Mouse (Mus musculus): ENCODE data around the gene Dzip3.

Gene Dzip3

GRCm38 (mm10) chr16:48993559-48994342, at the start of gene Dzip3, which contains the start of gene Cip2a:
TSS of gene Dzip3 (minus strand) at chr16:48994165.
TSS of gene Cip2a (plus strand) at chr16:48994185.
- DNase-seq (ENCODE audit: low spot score), result peak; percentile 89

DNA sequence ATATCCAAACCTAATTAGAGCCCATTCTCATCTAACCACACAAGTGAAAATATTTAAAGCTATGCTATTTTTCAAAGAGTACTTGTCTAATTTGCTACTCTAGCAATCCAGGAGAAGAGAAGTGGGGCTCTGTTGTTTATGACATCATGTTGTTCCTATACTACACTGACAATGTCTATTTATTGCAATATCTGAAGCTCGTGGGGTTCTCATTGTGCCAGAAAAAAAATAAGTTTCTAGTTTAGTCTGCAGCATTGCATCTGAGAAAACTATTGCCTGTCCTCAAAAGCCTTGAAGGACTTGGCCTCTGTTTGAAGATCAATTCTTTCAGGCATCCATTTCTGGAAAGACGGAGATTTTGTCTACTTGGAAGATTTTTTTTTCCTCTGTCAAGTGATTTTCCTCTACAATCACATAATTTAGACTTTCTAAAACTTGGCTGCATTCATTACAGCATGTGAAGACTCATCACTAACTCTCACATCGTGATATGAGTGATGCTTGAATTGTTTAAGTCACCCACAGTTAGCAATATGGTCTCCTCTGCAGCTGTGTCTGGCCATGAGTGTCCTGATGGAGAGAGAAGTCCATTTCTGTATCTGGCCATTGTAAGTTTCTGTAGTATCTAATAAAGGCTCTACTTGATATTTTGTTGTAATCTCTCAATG, 46.7 kb upstream of the Dzip3 start:
- no peak for DNase-seq (ENCODE audit: low spot score)

DNA sequence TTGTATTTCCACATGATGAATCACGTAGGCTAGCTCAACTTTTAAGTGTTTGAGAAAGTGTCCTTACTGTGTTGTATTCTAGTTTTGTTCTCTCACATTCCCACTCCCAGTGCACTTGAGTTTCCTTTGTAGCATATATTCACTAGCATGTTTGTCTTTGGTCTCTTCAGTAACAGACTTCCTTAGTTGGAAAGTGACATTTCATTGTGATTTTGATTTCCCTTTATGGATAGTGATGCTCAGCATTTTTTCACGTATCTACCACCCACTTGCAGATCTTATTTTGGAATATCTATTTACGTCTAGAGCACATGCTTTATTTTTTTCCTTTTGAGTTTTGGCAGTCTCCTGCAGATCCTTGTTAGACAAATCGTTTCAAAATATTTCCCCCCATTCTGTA, 43.8 kb upstream of the Dzip3 start:
- DNase-seq (ENCODE audit: low spot score), result no peak

GRCm38 (mm10) chr16:49035852-49036251, 41.9 kb upstream of the Dzip3 start:
- DNase-seq (ENCODE audit: low spot score), result no peak

- peak; percentile 16 for DNase-seq (ENCODE audit: low spot score)
Observed at GRCm38 (mm10) chr16:49016620-49017332, 22.8 kb upstream of the Dzip3 start.

DNA sequence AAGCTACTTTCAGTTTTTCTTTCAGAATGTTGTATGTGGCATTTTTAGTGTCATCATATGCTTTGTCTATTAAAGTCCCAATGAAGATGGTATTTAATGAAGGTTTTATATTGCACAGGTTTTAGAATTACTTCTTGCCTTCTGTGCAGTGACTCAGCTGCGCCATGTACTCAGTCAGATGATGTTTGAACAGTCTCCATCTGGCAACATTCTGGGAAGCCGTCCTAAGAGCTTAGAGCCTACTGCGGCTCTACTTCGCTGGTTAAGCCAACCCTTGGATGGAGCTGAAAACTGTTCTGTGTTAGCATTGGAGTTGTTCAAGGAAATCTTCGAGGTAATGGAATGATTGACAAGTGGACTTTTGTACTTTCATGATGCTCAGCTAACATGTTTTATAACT, 10.2 kb upstream of the Dzip3 start:
- DNase-seq (ENCODE audit: low spot score), result peak; percentile 42

DNA sequence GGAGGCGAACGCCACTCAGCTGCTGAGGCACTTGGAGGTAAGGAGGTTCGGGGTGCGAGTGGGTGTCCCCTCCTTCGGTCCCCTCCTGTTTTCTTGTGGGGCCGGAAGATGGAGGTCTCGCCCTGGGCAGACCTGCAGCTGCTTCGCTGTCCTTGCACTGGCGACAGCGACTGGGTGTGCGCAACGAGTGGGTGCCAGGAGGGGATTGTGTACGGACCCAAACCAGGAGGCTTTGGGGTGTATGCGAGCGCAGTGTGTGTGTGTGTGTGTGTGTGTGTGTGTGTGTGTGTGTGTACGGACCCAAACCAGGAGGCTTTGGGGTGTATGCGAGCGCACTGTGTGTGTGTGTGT, 353 bp upstream of the Dzip3 start:
- no peak for DNase-seq (ENCODE audit: low spot score)

- DNase-seq (ENCODE audit: low spot score), result no peak
Observed at GRCm38 (mm10) chr16:48993231-48993558, 770 bp downstream of the Dzip3 start.

DNA sequence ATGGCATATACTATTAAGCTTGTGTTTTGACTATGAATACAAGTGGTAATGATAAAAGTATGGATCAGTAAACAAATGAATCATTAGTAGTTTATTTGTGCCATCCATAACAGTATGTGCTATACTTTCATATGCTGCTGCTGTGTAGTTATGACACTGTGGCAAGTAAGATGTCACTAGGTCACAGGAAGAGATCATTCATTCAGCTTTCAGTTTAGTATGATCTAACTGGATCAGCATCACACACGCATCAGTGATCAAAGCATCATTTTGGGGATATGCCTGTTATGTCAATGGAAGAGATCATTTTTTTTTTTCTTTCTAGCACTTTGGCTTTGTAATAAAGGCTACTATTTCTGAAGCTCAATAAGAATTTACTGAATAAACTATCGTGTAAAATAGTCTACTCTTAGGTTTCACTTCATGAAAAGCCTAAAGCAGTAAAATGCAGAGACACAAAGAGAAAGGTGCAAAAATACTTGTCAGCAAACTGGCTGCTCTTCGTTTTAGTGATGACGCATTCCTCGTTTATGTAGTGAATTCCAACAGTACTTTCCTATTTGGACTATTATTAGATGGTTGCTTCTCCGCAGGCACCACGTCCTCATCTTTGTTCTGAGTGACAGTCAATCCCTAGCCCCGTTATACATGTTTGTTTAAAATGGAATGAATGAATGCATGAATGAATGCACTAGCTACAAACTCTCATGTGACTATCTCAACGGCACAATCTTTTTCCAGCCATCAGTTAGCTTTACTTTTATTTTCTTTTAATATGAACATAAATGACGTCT, 1.3 kb downstream of the Dzip3 start:
- no peak for DNase-seq (ENCODE audit: low spot score)

DNA sequence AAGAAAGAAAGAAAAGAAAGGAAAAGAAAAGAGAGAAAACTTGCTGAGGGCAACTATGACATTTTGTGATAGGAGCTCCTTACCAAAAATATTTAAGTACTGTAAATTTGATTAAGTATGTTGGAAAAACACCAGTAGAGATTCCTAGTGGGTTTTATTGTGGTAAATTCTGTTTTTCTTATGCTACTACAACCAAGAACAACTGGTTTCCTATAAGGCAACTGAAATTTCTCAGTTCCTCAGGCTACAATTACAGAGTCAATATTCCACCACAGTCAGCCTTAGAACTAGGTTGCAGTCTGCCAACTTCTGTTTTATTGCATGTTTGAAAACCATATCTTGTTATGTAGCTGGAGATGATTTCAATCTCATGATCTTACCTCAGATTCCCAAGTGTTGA, 4.3 kb downstream of the Dzip3 start:
- DNase-seq (ENCODE audit: low spot score), result no peak

- no peak for DNase-seq (ENCODE audit: low spot score)
Observed at GRCm38 (mm10) chr16:48985034-48985627, 8.8 kb downstream of the Dzip3 start.

DNA sequence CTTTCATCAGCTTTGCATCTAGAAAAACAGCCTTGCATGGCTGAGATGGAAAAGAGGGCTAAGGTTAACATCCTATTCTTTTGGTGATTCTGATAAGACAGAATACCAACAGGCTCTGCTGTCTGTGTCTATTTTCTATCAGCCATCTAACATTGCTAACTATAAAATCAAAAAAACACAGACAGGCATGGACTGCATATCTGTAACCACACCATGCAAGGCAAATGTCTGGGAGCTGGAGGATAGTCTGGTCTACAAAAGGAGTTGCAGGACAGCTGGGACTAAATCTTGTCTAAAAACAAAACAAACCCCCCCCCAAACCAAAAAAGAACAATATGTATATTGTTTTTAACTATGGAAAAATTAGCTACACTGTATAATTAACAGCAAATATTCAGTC, 14.0 kb downstream of the Dzip3 start:
- no peak for DNase-seq (ENCODE audit: low spot score)

DNA sequence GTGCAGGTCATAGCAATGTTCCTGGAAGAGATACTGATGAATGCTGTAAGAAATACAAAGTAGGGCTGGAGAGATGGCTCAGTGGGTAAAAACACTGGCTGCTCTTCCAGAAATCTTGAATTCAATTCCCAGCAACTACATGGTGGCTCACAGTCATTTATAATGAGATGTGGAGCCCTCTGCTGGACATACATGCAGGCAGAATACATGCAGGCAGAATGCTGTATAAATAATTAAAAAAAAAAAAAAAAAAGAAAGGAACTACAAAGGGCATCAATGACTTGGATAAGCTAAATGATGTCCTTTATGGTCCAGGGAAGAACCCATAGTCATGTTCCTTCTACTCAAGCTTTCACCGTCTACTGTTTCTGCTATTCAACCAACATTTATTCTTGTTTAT, 20.4 kb downstream of the Dzip3 start:
- no peak for DNase-seq (ENCODE audit: low spot score)

DNA sequence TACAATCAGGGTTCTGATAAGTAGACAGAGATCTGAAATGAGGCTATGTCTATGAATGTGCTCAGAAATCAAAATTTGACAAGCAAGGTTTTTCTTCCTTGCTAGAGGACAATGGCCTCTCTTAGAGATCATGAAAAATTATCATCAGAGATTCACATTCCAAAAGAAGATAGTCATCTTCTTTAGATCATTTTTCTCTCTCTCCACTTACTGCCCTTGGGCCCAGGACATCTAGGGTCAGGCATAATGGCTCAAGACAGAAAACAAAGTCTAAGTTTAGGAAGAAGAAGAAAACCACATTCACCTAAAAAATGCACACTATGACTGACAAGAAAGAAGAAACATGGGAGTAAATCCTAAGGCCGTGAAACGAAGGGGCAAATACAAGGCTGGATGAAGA, 21.0 kb downstream of the Dzip3 start:
- no peak for DNase-seq (ENCODE audit: low spot score)

DNA sequence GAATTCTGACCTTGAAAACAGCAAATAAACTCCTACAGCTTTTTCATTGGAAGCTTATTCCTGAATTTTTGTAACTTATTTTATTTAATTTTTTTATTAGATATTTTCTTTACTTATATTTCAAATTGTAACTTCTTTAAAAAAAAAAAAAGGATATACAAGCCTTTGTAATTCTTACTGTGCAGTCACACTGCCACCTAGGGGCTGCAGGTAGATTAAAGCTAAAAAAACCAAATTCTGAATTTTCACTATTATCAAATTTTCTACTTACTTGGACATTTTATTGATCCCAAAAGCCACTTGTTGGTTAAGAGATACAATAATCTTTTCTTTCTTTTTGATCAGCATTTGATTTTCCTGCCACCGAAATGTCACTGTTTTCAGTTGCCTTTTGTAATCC, 52.2 kb downstream of the Dzip3 start:
- DNase-seq (ENCODE audit: low spot score), result no peak

GRCm38 (mm10) chr16:48923724-48924123, 70.2 kb downstream of the Dzip3 start:
- no peak for DNase-seq (ENCODE audit: low spot score)

DNA sequence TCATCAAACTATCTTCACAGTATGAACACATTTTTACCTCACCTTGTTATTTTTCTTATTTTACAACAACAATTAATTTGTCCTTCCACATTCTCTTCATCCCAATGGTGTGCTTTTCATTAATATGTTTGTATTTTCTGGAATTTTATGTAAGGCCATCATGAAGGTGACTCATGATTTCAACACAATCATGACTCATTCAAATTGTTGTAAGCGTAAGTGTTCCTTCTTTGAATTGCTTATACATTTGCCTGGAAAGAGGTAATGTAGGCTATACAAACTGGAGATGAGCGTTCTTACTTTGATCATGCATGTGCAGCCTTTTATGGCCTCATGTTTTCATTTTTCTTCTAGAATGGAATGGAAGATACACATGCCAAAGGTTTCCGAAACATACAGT, 80.8 kb downstream of the Dzip3 start:
- no peak for DNase-seq (ENCODE audit: low spot score)

DNA sequence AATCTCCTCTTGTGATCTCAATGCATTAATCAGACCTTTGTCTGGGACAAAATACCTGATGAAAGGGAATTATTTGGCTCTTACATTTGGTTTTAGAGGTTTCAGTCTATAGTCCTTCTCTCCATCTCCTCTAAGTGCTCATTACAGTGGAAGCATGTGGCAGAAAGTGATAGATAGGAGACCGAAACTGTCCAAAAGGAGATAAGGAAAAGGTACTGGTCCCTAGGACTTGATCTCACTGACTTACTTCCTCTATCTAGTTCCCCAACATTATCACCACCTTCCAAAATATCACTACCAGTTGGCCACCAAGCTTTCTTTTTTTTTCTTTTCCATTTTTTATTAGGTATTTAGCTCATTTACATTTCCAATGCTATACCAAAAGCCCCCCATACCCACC, 82.8 kb downstream of the Dzip3 start:
- no peak for DNase-seq (ENCODE audit: low spot score)

- DNase-seq (ENCODE audit: low spot score), result no peak
Observed at GRCm38 (mm10) chr16:48899868-48900267, 94.1 kb downstream of the Dzip3 start.

DNA sequence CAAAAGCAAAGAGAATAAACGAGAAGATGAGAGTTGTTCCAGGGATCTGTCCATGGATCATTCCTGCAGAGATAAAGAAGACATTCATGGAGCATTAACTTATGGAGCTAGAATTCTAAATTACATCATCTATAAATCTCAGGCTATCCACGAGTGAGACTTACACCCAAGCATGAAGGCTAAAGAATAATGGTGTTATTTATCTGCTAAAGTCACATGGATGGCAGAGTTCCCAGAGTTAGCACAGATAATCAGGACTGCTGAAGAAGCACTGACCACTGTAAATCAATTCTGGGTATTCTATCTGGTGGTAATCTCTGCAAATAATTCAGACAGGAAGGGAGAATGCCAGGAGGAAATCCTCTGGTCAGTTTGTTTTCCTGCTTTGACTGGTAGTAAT, 103.2 kb downstream of the Dzip3 start:
- DNase-seq (ENCODE audit: low spot score), result no peak
